Mouse (Mus musculus) heart, embryonic 12.5 days (tissue): ENCODE results near the gene Irgm1. TPM values are rescaled to one million over a fixed set of nuclear protein-coding genes. Genes with fewer than 3 reads are reported as not detected.

Source experiments
- ATAC-seq: fragments of 200-750 bp; cut with Nextera tagmentation; 2 replicates; pipeline ENCODE4 v1.8.0; 2017; ENCODE audit warnings: moderate TSS enrichment, moderate library complexity; ENCODE audit not compliant: insufficient number of reproducible peaks, low FRiP score
- H3K27ac ChIP-seq: fragments of 300-500 bp; sonication (generic); 2 replicates; pipeline ENCODE4 v1.5.1; 2016; ENCODE audit warnings: mild to moderate bottlenecking, moderate library complexity; ENCODE audit not compliant: poor library complexity, severe bottlenecking
- H3K27me3 ChIP-seq: fragments of 300-500 bp; sonication (generic); replicated peaks from 2 replicates; pipeline ENCODE4 v1.6.1; 2016; ENCODE audit warnings: mild to moderate bottlenecking, moderate library complexity
- H3K36me3 ChIP-seq: fragments of 300-500 bp; sonication (generic); 2 replicates; pipeline ENCODE4 v1.6.1; 2016; ENCODE audit warnings: mild to moderate bottlenecking, moderate library complexity
- H3K4me1 ChIP-seq: fragments of 300-500 bp; sonication (generic); replicated peaks from 2 replicates; pipeline ENCODE4 v1.6.1; 2016; ENCODE audit warnings: mild to moderate bottlenecking
- H3K4me2 ChIP-seq: fragments of 300-500 bp; sonication (generic); 2 replicates; pipeline ENCODE4 v1.6.1; 2016; ENCODE audit warnings: mild to moderate bottlenecking, moderate library complexity
- H3K4me3 ChIP-seq: fragments of 300-500 bp; sonication (generic); 2 replicates; pipeline ENCODE4 v1.5.1; 2016; ENCODE audit warnings: mild to moderate bottlenecking
- H3K9ac ChIP-seq: fragments of 300-500 bp; sonication (generic); 2 replicates; pipeline ENCODE4 v1.6.1; 2016; ENCODE audit warnings: mild to moderate bottlenecking, moderate library complexity
- H3K9me3 ChIP-seq: fragments of 300-500 bp; sonication (generic); replicated peaks from 2 replicates; pipeline ENCODE4 v1.6.1; 2016; ENCODE audit warnings: mild to moderate bottlenecking, moderate library complexity
- WGBS: fragments of 180-500 bp; shearing (Covaris S2); methylation state at CpG from one replicate; pipeline ENCODE4 v1.1.7; 2016; 5-methylcytosine and 5-hydroxymethylcytosine counted together
- polyA plus RNA-seq: library from polyadenylated mRNA; unstranded; fragments of >200 nt; fragmentation: Nextera tagmentation; extraction: Ambion mirVana; gene quantifications from 2 replicates; pipeline ENCODE4 v1.2.1, GENCODE M21; 2016

Irgm1 gene
- polyA plus RNA-seq, 1 experiment from 2014 or later: 7.6 TPM

DNA sequence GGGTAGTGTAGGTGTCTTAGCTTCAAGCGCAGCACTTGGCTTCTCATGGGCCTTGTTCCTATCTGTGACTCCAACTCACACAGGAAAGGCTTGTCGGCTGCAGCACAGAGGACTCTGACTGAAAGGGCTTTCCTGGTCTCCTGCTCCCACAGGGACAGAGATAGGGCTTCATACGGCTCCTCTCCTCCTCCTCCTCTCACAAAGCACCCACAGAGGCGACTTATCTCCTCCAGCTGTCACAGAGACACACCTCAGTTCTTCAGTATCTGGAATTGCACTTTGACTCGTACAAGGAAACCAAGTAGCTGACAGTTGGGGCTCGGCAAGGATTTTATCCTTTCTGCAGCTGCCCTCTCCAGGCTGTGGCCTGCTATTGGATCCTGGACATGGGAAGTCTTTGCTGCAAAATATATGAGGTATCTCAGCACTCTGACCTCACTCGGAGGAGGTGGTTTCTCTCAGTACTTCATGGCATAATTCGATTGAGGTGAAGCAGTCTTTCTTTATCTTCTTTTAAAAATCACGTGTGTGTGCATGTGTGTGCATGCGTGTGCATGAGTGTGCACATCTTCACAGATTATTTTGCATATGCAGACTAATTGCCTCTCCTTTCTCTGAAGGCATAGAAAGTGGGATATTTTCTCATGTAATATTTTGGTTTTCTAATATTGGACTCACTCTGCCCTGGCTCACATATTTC, 2.3 kb upstream of the Irgm1 start:
- H3K4me1 ChIP-seq: peaks cover 33% of the 10 kb centered on the region
- H3K36me3 ChIP-seq: no peaks in the 10 kb centered on the region
- no peak overlapping the region for H3K4me3 ChIP-seq
- H3K9me3 ChIP-seq: no peaks in the 10 kb centered on the region
- H3K9ac ChIP-seq: no peak overlapping the region
- no peak for ATAC-seq
- 31% methylated on average over 10 of the region's 10 CpGs for WGBS
- no peaks in the 10 kb centered on the region for H3K27me3 ChIP-seq
- no peak overlapping the region for H3K27ac ChIP-seq
- H3K4me2 ChIP-seq: no peak overlapping the region

DNA sequence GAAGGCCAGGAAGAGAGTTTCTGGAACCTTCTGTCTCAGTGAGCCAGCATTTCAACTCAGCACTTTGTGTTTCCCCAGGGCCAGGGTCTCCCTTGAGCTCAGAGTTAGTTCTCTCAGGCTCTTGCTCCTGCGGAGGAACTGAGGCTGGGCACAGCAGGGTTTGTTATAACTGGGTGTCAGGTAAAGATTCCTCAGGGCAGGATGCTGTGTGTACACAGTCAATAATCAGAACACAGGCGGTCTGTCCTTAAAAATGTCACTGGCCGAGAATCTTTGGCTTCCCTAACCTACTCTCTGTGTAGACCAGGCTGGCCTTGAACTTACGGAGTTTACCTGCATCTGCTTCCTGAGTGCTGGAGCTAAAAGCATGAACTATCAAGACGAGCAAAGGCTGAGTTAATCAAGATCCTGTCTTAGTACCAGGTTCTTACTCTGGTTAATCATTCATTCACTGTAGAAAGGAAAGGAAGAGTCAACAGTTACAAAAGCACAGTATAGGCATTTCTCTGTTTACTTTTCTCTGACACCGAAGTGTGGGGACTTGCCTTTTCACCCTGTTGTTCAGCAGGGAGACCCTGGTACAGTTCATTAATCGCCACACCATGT, 1.3 kb upstream of the Irgm1 start:
- Histone ChIP-seq H3K27me3 (no peaks in the 10 kb centered on the region), H3K4me3 (no peak overlapping the region), H3K9ac (no peak overlapping the region), H3K9me3 (no peaks in the 10 kb centered on the region), H3K27ac (0 out of 2 replicates have a peak overlapping the region, but pooled peaks have one; percentile 8), H3K4me1 (peaks cover 34% of the 10 kb centered on the region), H3K4me2 (peak overlapping the region; percentile 91), H3K36me3 (no peaks in the 10 kb centered on the region)
- WGBS: 85% methylated on average over 7 of the region's 7 CpGs
- ATAC-seq: no peak

DNA sequence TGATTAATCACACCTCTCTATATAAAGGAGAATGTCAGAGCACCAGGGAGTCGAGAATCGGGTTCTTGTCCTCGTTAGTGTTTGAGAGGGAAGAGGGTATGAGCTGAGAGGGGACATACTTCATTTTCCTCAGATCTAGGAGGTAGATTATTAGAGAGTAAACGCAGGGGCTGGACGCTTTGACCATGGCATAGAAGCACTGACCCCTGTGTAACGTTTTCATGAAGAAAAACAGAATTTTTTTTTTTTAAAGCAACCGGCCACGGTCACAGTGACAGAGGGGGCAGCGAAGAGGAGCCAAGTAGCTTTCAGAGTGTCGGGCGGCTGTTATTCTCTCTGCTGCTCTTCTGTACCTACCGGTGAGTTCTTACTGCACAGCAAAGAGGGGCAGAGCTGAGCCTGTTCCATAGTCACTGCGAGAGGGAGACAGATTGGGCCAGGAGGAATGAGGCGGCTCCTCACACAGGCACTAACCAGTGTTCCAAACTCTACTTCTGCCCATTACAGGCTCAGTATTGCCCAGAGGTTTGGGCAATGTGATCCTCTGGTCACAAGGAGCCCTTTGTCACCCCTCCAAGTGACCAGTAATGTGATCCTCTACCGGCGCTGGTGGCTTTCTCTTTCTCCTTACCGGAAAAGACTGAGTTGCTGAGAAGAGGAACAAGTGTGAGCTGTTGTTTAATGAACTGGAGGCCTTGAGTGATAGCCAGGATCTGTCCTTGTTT, 496 bp upstream of the Irgm1 start:
- Histone ChIP-seq H3K4me3 (peak overlapping the region; percentile 57), H3K36me3 (no peaks in the 10 kb centered on the region), H3K9me3 (no peaks in the 10 kb centered on the region), H3K27me3 (no peaks in the 10 kb centered on the region), H3K4me2 (peak overlapping the region; percentile 91), H3K9ac (peak overlapping the region; percentile 74), H3K27ac (peak overlapping the region; percentile 70), H3K4me1 (peaks cover 34% of the 10 kb centered on the region)
- 8% methylated on average over 17 of the region's 17 CpGs for WGBS
- no peak; the same call in 1 of the 2 replicates for ATAC-seq

DNA sequence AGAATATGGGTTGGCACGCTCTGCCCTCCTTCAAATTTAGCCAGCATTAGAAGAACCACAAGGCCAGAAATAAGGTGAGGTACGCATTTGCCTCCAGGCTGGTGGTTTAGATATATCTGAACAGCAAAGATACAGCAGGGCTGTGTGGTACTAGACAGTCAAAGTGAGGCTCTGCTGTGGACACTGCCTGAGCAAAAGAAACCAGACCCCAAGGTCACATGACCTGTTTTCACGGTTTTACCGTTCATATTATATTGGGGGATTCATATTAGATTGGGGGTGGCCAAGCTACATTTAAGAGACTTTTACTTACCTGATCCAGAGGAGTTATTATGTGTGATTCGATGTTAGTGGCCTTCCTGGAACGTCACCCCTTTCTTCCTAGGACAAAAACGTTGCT, 702 bp downstream of the Irgm1 start:
- Histone ChIP-seq H3K27ac (peak overlapping the region; percentile 70), H3K9me3 (no peaks in the 10 kb centered on the region), H3K27me3 (no peaks in the 10 kb centered on the region), H3K4me2 (peak overlapping the region; percentile 91), H3K4me1 (peaks cover 34% of the 10 kb centered on the region), H3K36me3 (peaks cover 9% of the 10 kb centered on the region; the same call in 1 of the 2 replicates), H3K9ac (peak overlapping the region; percentile 74), H3K4me3 (peak overlapping the region; percentile 57)
- 0 out of 2 replicates have a peak, but pooled peaks have one; percentile 27 for ATAC-seq
- WGBS: 24% methylated on average over 7 of the region's 7 CpGs

DNA sequence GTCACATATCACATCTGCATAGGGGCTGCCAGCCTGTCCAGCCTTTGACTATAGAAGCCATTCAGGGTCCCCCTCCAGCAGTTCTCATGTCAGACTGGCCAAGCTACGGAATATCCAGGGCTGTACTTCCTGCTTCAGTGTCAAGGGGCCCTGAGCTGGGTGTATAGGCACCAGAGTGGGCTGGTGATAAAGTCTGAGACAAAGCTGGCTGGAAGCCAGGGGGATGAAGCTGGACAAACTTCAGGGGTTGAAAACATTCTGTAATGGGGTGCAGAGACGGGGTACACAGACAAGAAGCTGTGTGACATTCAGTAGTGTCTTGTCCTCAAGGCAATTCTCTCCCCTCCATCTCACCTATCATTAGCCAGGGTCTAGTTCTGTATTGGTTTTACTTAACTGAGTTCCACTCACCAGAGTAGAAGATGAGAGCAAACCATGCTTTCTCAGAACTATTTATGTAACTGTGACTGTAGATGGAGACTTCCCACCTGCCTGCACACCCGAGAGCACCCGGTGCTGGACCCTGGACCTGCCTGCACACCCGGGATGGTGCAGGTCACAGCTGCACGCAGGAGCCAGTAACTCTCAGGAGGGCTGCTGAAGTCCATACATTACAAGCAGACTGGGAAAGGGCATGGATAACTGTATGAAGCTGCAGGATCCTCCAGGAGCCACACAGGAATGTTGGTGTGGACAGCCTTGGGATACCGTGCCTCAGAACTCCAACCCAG, 1.9 kb downstream of the Irgm1 start:
- peak overlapping the region; percentile 63 for H3K27ac ChIP-seq
- H3K4me3 ChIP-seq: peak overlapping the region; percentile 57; the same call in 1 of the 2 replicates
- H3K27me3 ChIP-seq: no peaks in the 10 kb centered on the region
- WGBS: 52% methylated on average over 7 of the region's 7 CpGs
- peaks cover 11% of the 10 kb centered on the region for H3K36me3 ChIP-seq
- H3K9me3 ChIP-seq: no peaks in the 10 kb centered on the region
- H3K4me1 ChIP-seq: peaks cover 34% of the 10 kb centered on the region
- ATAC-seq: peak; percentile 58
- peak overlapping the region; percentile 59 for H3K4me2 ChIP-seq
- H3K9ac ChIP-seq: no peak overlapping the region

DNA sequence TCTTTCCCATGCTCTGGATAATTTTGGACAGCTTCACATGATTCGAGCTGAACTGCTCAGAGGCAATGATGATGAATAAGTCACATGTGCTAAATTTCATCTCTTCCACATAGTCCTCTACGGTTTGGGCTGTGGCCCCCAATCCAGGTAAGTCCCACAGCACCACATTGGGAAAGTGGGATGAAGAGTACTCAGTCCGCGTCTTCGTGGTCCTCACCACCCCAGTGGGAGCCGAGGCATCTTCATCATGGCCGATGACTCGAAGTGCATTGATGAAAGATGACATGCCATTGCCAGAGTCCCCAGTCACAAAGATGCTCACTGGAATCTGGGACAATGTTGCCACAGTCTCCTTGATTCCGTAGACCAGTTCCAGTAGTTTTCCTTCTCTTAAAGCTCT, 5.0 kb downstream of the Irgm1 start:
- no peak overlapping the region for H3K9ac ChIP-seq
- 90% methylated on average over 9 of the region's 9 CpGs for WGBS
- no peaks in the 10 kb centered on the region for H3K9me3 ChIP-seq
- H3K4me1 ChIP-seq: peaks cover 21% of the 10 kb centered on the region
- H3K4me2 ChIP-seq: no peak overlapping the region
- peaks cover 11% of the 10 kb centered on the region for H3K36me3 ChIP-seq
- no peak overlapping the region for H3K27ac ChIP-seq
- no peak for ATAC-seq
- H3K4me3 ChIP-seq: no peak overlapping the region
- H3K27me3 ChIP-seq: no peaks in the 10 kb centered on the region

DNA sequence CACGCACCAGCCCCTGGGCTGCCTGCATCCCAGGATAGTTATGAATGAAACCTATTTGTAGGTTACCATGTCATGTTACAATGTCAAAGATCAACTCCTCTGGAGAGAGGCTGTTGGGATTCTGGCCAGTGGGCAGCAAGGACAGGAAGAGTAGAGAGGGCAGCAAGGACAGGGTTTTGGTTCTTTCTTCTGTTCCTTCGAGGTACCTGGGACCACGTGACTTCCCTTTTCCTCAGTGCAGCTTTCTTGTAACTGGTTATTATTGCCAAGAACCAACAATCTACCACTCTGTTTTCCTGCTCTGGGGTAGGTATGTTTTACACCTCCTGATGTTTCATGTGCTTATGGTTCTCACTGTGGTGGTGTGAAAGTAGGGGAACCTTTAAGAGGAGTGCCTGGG, 7.7 kb downstream of the Irgm1 start:
- Histone ChIP-seq H3K4me2 (no peak overlapping the region), H3K36me3 (peaks cover 11% of the 10 kb centered on the region), H3K4me1 (peaks cover 2% of the 10 kb centered on the region), H3K9me3 (no peaks in the 10 kb centered on the region), H3K4me3 (no peak overlapping the region), H3K27me3 (0 out of 2 replicates have a peak, but pooled peaks cover 8% of the 10 kb centered on the region), H3K9ac (no peak overlapping the region), H3K27ac (no peak overlapping the region)
- WGBS: 85% methylated on average over 3 of the region's 3 CpGs
- no peak for ATAC-seq

DNA sequence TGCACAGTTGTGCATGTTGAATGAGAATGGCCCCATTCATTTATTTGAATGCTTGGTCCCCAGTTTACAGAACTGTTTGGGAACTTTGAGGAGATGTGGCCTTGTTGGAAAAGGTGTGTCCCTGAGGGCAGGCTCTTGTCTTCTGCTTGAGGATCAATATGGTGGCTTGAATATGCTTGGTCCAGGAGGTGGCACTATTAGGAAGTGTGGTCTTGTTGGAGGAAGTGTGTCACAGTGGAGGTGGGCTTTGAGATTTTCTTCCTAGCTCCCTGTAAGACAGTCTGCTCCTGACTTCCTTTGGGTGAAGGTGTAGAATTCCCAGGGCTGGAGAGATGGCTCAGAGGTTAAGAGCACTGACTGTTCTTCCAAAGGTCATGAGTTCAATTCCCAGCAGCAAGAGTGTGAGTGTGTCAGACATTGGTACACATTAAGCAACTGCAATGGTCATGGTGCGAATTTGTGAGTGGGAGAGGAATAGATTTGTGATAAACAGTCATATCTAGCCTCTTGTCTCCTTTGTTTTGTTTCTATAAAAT, 8.6 kb downstream of the Irgm1 start:
- Histone ChIP-seq H3K4me3 (no peak overlapping the region), H3K4me1 (peaks cover 5% of the 10 kb centered on the region; the same call in 1 of the 2 replicates), H3K4me2 (no peak overlapping the region), H3K9ac (no peak overlapping the region), H3K9me3 (no peaks in the 10 kb centered on the region), H3K27ac (no peak overlapping the region), H3K36me3 (peaks cover 11% of the 10 kb centered on the region), H3K27me3 (0 out of 2 replicates have a peak, but pooled peaks cover 8% of the 10 kb centered on the region)
- no peak for ATAC-seq
- WGBS: 77% methylated on average over 1 of the region's 1 CpGs

DNA sequence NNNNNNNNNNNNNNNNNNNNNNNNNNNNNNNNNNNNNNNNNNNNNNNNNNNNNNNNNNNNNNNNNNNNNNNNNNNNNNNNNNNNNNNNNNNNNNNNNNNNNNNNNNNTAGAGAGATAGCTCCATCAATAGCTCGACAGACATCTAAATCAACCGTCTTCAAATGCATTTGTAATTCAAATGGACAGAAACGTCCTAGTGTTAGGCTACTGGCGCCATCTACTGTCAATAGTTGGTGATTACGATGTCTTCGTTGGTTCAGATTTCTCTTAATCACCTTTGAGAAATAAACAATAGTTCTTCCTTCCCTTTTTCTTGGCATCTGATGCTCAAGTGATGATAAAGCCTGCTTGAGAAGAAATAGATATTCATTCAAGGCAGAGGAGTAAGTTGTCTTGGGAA, 12.5 kb downstream of the Irgm1 start:
- no peaks in the 10 kb centered on the region for H3K36me3 ChIP-seq
- no peaks in the 10 kb centered on the region for H3K9me3 ChIP-seq
- H3K4me2 ChIP-seq: peak overlapping the region; percentile 89
- no peak overlapping the region for H3K27ac ChIP-seq
- H3K4me3 ChIP-seq: peak overlapping the region; percentile 63; the same call in 1 of the 2 replicates
- H3K27me3 ChIP-seq: 0 out of 2 replicates have a peak, but pooled peaks cover 8% of the 10 kb centered on the region
- H3K4me1 ChIP-seq: peaks cover 18% of the 10 kb centered on the region
- under 1% methylated on average over 6 of the region's 6 CpGs for WGBS
- no peak for ATAC-seq
- no peak overlapping the region; the same call in 1 of the 2 replicates for H3K9ac ChIP-seq

DNA sequence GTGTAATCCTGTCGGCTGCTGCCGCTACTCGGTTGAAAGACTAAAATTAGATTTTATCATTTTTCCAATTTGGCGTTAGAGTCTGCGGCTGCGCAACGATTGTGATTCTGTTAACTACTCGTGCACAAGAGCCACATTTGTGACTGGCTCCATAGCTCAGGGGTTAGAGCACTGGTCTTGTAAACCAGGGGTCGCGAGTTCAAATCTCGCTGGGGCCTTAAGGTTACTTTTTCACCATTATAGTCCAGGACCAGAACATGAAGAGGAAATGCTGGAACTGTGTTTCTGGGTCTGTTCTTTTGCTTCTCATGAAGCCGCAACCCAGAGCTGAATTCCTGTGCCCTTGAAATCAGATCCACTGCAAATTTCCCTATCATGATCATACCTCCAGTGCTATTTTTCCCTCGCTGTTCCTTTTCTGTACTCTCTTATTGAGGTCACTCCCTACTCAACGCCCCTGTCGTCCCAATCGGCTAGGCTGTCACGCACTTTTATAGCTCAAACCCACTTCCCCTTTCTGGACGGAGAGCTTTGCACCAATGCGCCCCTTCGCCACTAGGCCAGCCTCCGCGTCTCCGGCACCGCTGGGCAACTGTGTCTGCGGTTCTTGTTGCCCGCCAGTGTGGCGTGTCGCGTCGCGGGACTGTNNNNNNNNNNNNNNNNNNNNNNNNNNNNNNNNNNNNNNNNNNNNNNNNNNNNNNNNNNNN, 17.9 kb downstream of the Irgm1 start:
- peak overlapping the region; percentile 63 for H3K4me3 ChIP-seq
- H3K4me2 ChIP-seq: peak overlapping the region; percentile 89
- peaks cover 26% of the 10 kb centered on the region for H3K4me1 ChIP-seq
- peak overlapping the region; percentile 73 for H3K9ac ChIP-seq
- H3K27ac ChIP-seq: no peak overlapping the region
- H3K27me3 ChIP-seq: peaks cover 4% of the 10 kb centered on the region
- no peaks in the 10 kb centered on the region for H3K9me3 ChIP-seq
- peak; percentile 71 for ATAC-seq
- H3K36me3 ChIP-seq: no peaks in the 10 kb centered on the region
- WGBS: under 1% methylated on average over 31 of the region's 31 CpGs
